Mouse (Mus musculus) pancreas, adult 10 weeks (tissue): ENCODE measurements around the gene Hhipl1. TPM values are rescaled to one million over a fixed set of nuclear protein-coding genes. Genes with fewer than 3 reads are reported as not detected.

Source experiments
- polyA plus RNA-seq: library from polyadenylated mRNA; stranded (reverse); fragments of 350-450 nt; fragmentation: Illumina TruSeq; extraction: RNeasy Lipid Tissue Mini Kit (QIAGEN cat#74804); gene quantifications from one replicate; pipeline ENCODE4 v1.2.3, GENCODE M21; 2015; ENCODE audit warnings: low read depth, low replicate concordance; ENCODE audit not compliant: insufficient read depth

Gene Hhipl1
- 0.41 TPM for polyA plus RNA-seq

DNA sequence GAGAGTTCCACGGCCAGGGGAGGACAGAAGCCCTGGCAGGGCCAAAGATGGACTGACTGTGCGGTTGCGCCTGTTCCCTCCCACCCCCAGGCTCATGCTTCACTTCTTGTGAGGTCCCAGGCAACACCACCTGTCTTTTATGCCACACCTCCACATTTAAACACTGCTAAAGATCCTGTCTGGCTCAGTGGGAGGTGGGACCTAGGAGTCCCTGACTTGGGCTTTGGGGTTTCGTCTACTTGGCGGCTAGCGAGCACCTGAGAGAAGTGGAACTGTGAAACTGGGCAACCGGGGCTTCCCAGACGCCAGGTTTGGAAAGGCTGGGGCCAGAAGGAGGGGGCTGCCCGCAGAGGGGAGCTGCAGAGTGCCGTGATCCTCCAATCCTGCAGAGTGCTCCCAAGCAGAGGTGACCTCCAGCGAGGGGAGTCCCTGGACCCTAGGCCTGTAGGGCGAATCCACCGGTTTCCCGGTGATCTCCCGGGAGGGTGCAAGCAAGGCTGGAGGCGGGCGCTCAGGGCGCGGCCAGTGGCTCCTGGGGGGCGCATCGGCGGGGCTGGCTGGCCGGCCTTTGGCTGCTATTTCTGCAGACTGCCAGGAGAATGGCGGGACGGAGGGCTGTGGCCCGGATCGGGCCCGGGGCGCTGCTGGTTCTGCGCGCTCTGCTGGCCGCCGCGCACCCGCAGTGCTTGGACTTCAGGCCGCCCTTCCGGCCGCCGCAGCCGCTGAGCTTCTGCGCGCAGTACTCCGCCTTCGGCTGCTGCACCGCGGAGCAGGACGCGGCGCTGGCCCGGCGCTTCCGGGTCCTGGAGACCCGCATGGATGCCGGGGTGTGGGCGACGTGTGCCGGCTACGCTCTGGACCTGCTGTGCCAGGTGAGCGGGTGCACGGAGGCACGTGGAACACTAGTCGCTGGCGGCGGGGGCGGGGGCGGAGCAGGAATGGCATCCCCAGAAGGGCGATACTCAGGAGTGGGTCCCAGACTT lies at the start of gene Hhipl1:
Gene Hhipl1, plus strand, starts transcription at position 459 of the 983 bp plus-strand sequence.

GRCm38 (mm10) chr12:108274661-108275507 lies 31.2 kb upstream of the Hhipl1 start, which contains the start of gene Ccdc85c:
Ccdc85c (minus strand) TSS chr12:108275425.

DNA sequence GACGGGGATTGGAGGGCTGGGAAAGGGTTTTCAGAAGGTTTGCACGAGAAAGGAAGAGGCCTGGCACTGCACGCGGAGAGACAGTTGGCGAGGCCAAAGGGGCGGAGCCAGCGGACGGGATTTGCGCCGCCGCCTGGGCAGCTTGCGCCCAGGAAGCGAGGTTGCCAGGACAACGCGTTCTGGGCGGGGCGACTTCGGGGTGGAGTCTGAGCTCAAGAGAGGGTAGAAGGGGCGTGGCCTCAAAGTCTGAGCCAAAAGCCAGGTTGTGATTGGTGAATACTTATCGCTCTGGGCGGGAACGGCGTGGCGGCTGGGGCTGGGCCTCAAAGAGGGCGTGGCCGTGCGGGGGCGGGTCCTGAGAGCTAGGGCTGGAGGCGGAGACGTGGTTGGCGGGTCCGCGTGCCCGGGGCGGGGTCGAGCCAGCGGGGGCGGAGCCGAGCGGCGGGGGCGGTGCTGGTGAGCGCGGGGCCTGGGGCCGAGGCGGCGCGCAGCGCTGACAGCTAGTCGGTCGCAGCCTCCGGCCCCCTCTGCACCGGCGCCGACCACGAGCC lies 27.9 kb downstream of the Hhipl1 start, which contains the start of gene Cyp46a1:
Gene Cyp46a1, plus strand, starts transcription at position 487 of the 551 bp plus-strand sequence.

GRCm38 (mm10) chr12:108370596-108371428 lies 64.7 kb downstream of the Hhipl1 start, which contains the start of gene Eml1:
Eml1 (plus strand) TSS chr12:108370957.

Other genes with a start within 250 kb of the Hhipl1 start
- gene Setd3, start 127.0 kb upstream of the Hhipl1 start, polyA plus RNA-seq = 24.4 TPM
- gene Ccnk, start 126.7 kb upstream of the Hhipl1 start, polyA plus RNA-seq = 4.9 TPM
- 4.0 TPM for gene Ccdc85c, start 30.8 kb upstream of the Hhipl1 start, polyA plus RNA-seq
- gene Cyp46a1, start 28.1 kb downstream of the Hhipl1 start, polyA plus RNA-seq = 2.1 TPM
- gene Eml1, start 64.7 kb downstream of the Hhipl1 start, polyA plus RNA-seq = 22.8 TPM
- 5.7 TPM for gene Evl, start 248.4 kb downstream of the Hhipl1 start, polyA plus RNA-seq